Mouse (Mus musculus) cerebellum, postnatal 25 days (tissue): ENCODE measurements around the gene Akr1c19.
A peak's percentile ranks its signal among the peaks of the same experiment; 100 is the strongest.

Source experiments
- DNase-seq, 2 experiments: peaks; one replicate each; pipeline ENCODE4 v3.0.0; 2021; ENCODE audit warnings: mixed read lengths in 2 of 2

Gene Akr1c19

DNA sequence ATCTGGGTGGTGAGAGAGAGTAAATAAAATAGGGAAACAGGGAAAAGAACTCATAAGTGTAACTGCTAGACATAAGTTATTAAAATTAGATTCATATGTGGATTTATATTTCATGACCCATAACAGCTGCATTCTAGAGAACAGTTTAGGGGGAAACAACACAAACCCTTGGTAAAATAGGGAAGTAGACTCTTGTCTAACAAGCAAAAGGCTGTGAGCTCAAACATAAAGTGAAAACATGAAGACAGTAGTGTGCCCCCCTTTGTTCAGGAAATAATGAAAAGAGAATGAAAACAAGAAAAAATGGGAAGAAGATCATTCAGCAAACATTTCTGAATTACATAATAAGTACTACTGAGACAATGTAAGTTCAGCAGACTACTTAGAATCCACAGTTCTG is 42.4 kb downstream of the Akr1c19 start:
- DNase-seq: no peak

DNA sequence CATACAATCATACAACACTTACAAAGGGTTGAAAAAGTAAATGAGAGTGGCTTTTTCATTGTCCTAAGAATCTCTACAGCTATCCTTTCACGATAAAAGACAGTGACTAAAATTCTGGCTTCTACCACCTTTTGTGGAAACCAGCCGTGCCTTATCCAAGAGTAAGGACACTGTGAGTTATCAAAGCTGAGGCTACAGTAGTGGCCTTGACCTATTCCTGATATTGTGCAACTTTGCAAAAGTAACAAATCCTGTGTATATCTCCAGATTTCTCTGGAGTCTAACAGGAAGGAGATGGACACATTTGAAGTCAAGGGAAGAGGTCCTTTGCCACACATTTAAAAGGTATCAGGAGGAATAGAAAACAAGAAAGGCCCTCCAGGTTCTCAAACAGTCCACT is 49.0 kb downstream of the Akr1c19 start:
- no peak for DNase-seq

DNA sequence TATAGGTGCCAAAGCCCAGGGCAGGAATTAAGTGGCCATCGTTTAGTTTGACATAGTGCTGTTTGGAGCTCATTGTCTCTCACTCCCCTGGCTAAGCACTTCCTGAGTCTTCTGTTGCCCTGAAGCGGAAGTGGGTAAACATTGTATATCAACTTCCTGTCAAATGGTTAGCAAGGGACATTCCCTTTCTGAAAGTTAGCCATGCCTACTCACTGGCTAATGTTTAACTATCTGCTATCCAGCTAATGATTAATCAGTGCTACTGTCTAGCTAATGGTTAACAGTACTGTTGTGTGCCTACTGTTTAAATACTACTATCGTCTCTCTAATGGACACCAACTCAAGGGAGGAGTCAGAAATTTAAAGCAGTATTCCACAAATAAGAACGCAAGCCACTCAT is 50.8 kb downstream of the Akr1c19 start, which contains the start of gene Akr1c12:
Gene Akr1c12 (minus strand): TSS at position 150 of the 400 bp plus-strand sequence.
- DNase-seq: no peak

DNA sequence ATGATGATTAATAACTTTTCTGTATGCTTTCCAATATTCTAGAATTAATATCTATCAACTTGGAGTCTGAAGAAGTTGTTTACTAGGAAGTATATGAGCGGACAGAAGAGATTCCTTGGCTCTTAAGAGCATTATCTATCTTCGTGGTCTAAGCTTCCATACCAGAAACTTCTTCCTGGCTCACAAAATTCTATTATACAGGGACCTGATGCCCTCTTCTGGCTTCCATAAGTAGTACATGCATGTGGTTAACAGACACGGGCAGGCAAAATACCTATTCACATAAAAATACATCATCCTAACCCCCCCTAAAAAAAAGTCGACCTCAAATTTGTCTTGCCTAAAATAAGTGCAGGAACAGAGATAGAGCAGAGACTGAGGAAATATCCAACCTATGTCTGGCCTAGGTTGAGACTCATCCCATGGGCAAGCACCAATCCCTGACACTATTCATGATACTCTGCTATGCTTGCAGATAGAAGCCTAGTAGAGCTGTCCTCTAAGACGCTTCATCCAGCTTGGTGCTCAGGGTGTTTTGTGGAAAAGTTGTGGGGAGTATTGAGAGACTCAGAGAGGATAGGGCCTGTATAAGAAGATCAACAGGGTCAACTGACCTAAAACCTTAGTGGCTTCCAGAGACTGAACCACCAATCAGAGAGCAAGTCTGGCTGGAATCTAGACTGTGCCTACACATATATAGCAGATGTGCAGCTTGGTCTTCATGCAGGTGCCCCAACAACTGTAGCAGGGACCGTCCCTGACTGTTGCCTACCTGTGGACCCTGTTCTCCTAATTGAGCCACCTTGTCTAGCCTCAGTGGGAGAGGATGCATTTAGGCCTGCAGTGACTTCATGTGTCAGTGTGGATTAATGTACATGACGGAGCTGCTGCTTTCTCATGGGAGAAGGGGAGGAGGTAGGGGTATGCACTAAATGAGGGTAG is 53.2 kb downstream of the Akr1c19 start:
- DNase-seq: peak in 1 of 2 experiments; percentile 9

DNA sequence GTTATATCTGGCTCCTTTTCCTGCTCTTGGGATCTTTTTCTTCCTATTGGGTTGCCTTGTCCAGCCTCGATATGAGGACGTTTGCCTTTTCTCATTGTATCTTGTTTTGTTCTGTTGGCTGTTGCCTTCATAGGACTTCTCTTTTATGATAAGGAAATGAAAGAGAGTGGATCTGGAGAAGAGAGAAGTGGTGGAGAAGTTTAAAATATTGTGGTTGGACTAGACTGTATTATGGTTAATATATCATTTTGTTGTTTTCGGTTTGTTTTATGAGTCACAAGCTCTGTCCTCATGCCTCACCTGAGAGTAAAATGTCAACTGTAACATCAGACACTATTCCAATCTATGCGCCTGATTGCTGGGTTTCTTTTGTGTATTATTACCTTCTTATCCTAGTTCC is 68.5 kb downstream of the Akr1c19 start:
- no peak for DNase-seq
